Comparison of ENCODE assay signal across 12 mouse cellular contexts in the genomic region with DNA sequence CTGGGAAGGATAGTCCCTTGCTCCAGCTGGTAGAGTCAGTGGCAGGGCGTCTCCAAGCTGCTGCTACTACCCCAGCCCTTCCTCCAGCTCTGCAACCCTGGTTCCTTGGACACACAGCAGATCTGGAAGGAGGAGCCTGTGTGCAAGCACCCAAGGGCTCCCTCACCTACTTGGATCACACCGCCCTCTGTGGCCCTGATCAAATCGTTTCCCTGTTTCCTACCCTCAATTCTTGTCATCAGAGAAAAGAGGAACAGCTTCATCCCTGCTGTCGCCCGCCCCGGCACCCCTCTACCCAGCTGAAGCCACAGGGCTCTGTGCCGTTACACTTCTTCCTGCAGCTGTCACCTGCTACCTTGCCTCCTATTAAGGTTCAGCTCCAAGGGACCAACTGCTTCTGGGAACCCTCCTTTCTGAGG. TPM values are rescaled to one million over a fixed set of nuclear protein-coding genes. Genes with fewer than 3 reads are reported as not detected.
DNase-seq lines count a peak whose midpoint lies in the region; ATAC-seq and TF ChIP-seq lines count a peak whose summit lies in the region.
"Had no signal": no experiment of that assay in that cellular context is flagged by ENCODE, and none has a peak within 500 bp of the region (broad histone marks: within the 10 kb centered on the region; RNA-seq: fewer than 3 reads in every experiment).

No protein-coding gene starts in this region.

- peak; percentile 43; the same call in 1 of the 2 replicates for TF ChIP-seq EP300 in liver, postnatal 0 days (IDR thresholded peaks at IDR 0.05; ENCODE audit: low read depth)
- TF ChIP-seq EP300 in MEL (IDR thresholded peaks at IDR 0.05; ENCODE audit: low read depth in 1 of 2, low read length in 2 of 2), result peak; percentile 33 to 54

- ATAC-seq in liver, postnatal 0 days, result peak; percentile 40
- no peak for ATAC-seq in liver, embryonic 12.5 days
- ATAC-seq: Patski had no signal

- H3K4me1 ChIP-seq in liver, postnatal 0 days (ENCODE audit: insufficient read depth), result peaks cover 36% of the 10 kb centered on the region
- H3K4me1 ChIP-seq in liver, embryonic 12.5 days, result peaks cover 61% of the 10 kb centered on the region
- peaks cover 10 to 33% of the 10 kb centered on the region in 2 experiments for H3K4me1 ChIP-seq in MEL (ENCODE audit: control insufficient read depth in 1 of 2, insufficient read depth in 2 of 2, low read length in 2 of 2)
- H3K4me1 ChIP-seq in midbrain, embryonic 10.5 days, result peaks cover 36% of the 10 kb centered on the region

- TF ChIP-seq POLR2A in MEL (IDR thresholded peaks at IDR 0.05; ENCODE audit: control insufficient read depth in 1 of 2, insufficient read depth in 1 of 2, low read depth in 1 of 2, low read length in 2 of 2, poor library complexity in 1 of 2), result no peak

- no peak; the same call in 1 of the 2 replicates for TF ChIP-seq CTCF in liver, postnatal 0 days (IDR thresholded peaks at IDR 0.05; ENCODE audit: low read depth)
- TF ChIP-seq CTCF in MEL (IDR thresholded peaks at IDR 0.05 in 2 of 3, conservative IDR thresholded peaks at IDR 0.05 in 1 of 3; ENCODE audit: control insufficient read depth in 1 of 3, insufficient read depth in 1 of 3, low read depth in 2 of 3, low read length in 3 of 3, poor library complexity in 1 of 3, severe bottlenecking in 1 of 3), result no peak

- no peak for TF ChIP-seq RAD21 in MEL (IDR thresholded peaks at IDR 0.05; ENCODE audit: low read depth, low read length)

- H3K9me3 ChIP-seq in liver, postnatal 0 days (ENCODE audit: low read length), result no peaks in the 10 kb centered on the region
- H3K9me3 ChIP-seq in liver, embryonic 12.5 days (replicated peaks), result no peaks in the 10 kb centered on the region
- H3K9me3 ChIP-seq in MEL (replicated peaks; ENCODE audit: insufficient read depth, low read length), result no peaks in the 10 kb centered on the region
- H3K9me3 ChIP-seq in midbrain, embryonic 10.5 days (replicated peaks), result no peaks in the 10 kb centered on the region
- H3K9me3 ChIP-seq: lung, embryonic 15.5 days had no signal

- DNase-seq in liver, postnatal 0 days, result peak; percentile 58
- DNase-seq in MEL (ENCODE audit: low read depth, low spot score), result peak; percentile 85
- DNase-seq in lung, postnatal 36 days, result peak; percentile 53
- DNase-seq in thymus, adult 18-20 months, result peak; percentile 56 to 68
- DNase-seq in urinary bladder, postnatal 25 days (ENCODE audit: low spot score), result no peak
- DNase-seq in layer of hippocampus, postnatal 10 days (ENCODE audit: low spot score in 2 of 2), result no peak
- DNase-seq in midbrain, embryonic 10.5 days (ENCODE audit: low spot score), result no peak
- DNase-seq: cerebellum, adult 11-12 months; kidney, adult 11 months had no signal

- peak overlapping the region; percentile 63 for H3K27ac ChIP-seq in liver, postnatal 0 days (ENCODE audit: low read depth)
- no peak overlapping the region for H3K27ac ChIP-seq in liver, embryonic 12.5 days
- H3K27ac ChIP-seq in MEL (ENCODE audit: control insufficient read depth, low read depth, low read length), result peak overlapping the region; percentile 73
- H3K27ac ChIP-seq in midbrain, embryonic 10.5 days (replicated peaks), result no peak overlapping the region
- H3K27ac ChIP-seq: lung, embryonic 15.5 days had no signal

- H3K36me3 ChIP-seq in liver, postnatal 0 days (replicated peaks; ENCODE audit: insufficient read depth, low read length), result peaks cover 21% of the 10 kb centered on the region
- H3K36me3 ChIP-seq in liver, embryonic 12.5 days, result peaks cover 21% of the 10 kb centered on the region
- peaks cover 0 to 19% of the 10 kb centered on the region in 2 experiments; a peak in 2 of 4 replicates for H3K36me3 ChIP-seq in MEL (ENCODE audit: control insufficient read depth in 1 of 2, insufficient read depth in 2 of 2, low read length in 2 of 2)
- H3K36me3 ChIP-seq in midbrain, embryonic 10.5 days, result peaks cover 5% of the 10 kb centered on the region; the same call in 1 of the 2 replicates
- H3K36me3 ChIP-seq: lung, embryonic 15.5 days had no signal

- no peak overlapping the region for H3K4me2 ChIP-seq in liver, postnatal 0 days (ENCODE audit: low read depth, low read length)
- no peak overlapping the region for H3K4me2 ChIP-seq in liver, embryonic 12.5 days
- H3K4me2 ChIP-seq: lung, embryonic 15.5 days had no signal

- no peaks in the 10 kb centered on the region for H3K27me3 ChIP-seq in liver, postnatal 0 days (ENCODE audit: insufficient read depth, low read length)
- H3K27me3 ChIP-seq in liver, embryonic 12.5 days (replicated peaks), result no peaks in the 10 kb centered on the region
- H3K27me3 ChIP-seq in MEL (ENCODE audit: control insufficient read depth in 1 of 2, insufficient read depth in 2 of 2, low read length in 2 of 2), result no peaks in the 10 kb centered on the region
- H3K27me3 ChIP-seq in midbrain, embryonic 10.5 days (ENCODE audit: low read depth, poor library complexity, severe bottlenecking), result 0 out of 2 replicates have a peak, but pooled peaks cover 10% of the 10 kb centered on the region
- H3K27me3 ChIP-seq: lung, embryonic 15.5 days; Patski had no signal

- WGBS in liver, postnatal 0 days (ENCODE audit: insufficient replicate concordance), result 38% methylated on average over 7 of the region's 7 CpGs
- WGBS in liver, embryonic 12.5 days (ENCODE audit: insufficient replicate concordance), result 26% methylated on average over 7 of the region's 7 CpGs
- WGBS in midbrain, embryonic 10.5 days, result 85% methylated on average over 7 of the region's 7 CpGs

- no peak overlapping the region for H3K9ac ChIP-seq in liver, postnatal 0 days (replicated peaks)
- no peak overlapping the region for H3K9ac ChIP-seq in liver, embryonic 12.5 days
- H3K9ac ChIP-seq in MEL (ENCODE audit: control insufficient read depth, low read depth, low read length, poor library complexity, severe bottlenecking), result peak overlapping the region; percentile 31; the same call in 1 of the 2 replicates
- H3K9ac ChIP-seq: lung, embryonic 15.5 days had no signal

- no peak overlapping the region for H3K4me3 ChIP-seq in liver, postnatal 0 days (ENCODE audit: low read depth, low read length)
- H3K4me3 ChIP-seq in liver, embryonic 12.5 days, result no peak overlapping the region
- no peak overlapping the region for H3K4me3 ChIP-seq in MEL (ENCODE audit: control insufficient read depth in 1 of 2, insufficient read depth in 1 of 2, low read depth in 2 of 2, low read length in 2 of 2)
- no peak overlapping the region for H3K4me3 ChIP-seq in midbrain, embryonic 10.5 days
- H3K4me3 ChIP-seq: lung, embryonic 15.5 days had no signal

- H3K79me2 ChIP-seq in MEL (ENCODE audit: control insufficient read depth, insufficient read depth, low read length, poor library complexity), result no peaks in the 10 kb centered on the region

TF ChIP-seq in MEL, 35 proteins besides CTCF, POLR2A, EP300 and RAD21 (continues in another document):
- no peak for TF ChIP-seq MAFK (IDR thresholded peaks at IDR 0.05; ENCODE audit: borderline replicate concordance, low read depth, low read length)
- TF ChIP-seq GABPA (IDR thresholded peaks at IDR 0.05; ENCODE audit: low read depth, low read length), result no peak
- no peak for TF ChIP-seq NRF1 (IDR thresholded peaks at IDR 0.05; ENCODE audit: insufficient read depth, low read depth, low read length, poor library complexity, severe bottlenecking)
- no peak for TF ChIP-seq BHLHE40 (IDR thresholded peaks at IDR 0.05; ENCODE audit: borderline replicate concordance, low read depth, low read length)
- no peak for TF ChIP-seq ZNF384 (IDR thresholded peaks at IDR 0.05; ENCODE audit: low read depth, low read length)
- no peak for TF ChIP-seq NELFE (IDR thresholded peaks at IDR 0.05; ENCODE audit: low read depth, low read length)
- no peak for TF ChIP-seq ZC3H11A (IDR thresholded peaks at IDR 0.05; ENCODE audit: low read depth, low read length)
- TF ChIP-seq TCF12 (IDR thresholded peaks at IDR 0.05; ENCODE audit: low read depth, low read length), result peak; percentile 80

RNA-seq across cellular contexts. Expression of gene Zc3h12a, which starts 9.7 kb away (rescaled TPM):
- 0.44 and 0.48 TPM in 2 replicates for polyA plus RNA-seq in liver, postnatal 0 days (2015; fragmentation: Nextera tagmentation; extraction: Ambion mirVana)
- 0.56 and 0.62 TPM in 2 replicates for polyA plus RNA-seq in liver, embryonic 12.5 days (2016; fragmentation: Nextera tagmentation; extraction: Ambion mirVana)
- 0.92 and 0.95 TPM in 2 replicates for total RNA-seq in MEL (2012; rRNA removed)
- polyA plus RNA-seq in MEL (2012; ENCODE audit: insufficient read depth in 1 of 2, insufficient read length in 2 of 2, low read depth in 1 of 2, low replicate concordance in 2 of 2, missing spikeins in 1 of 2), result 1 to 10 TPM in 1 of 2 experiments, not detected in 1; 3.3 TPM
- under 1 TPM; 0.42 to 0.80 TPM for total RNA-seq in layer of hippocampus, postnatal 10 days (2021)
- 0.30 and 0.46 TPM in 2 replicates for polyA plus RNA-seq in midbrain, embryonic 10.5 days (2016; fragmentation: Nextera tagmentation; extraction: Ambion mirVana)

RNA-seq across cellular contexts. Expression of gene Meaf6, which starts 33.0 kb away (rescaled TPM):
- 15.2 and 16.3 TPM in 2 replicates for polyA plus RNA-seq in liver, postnatal 0 days (2015; fragmentation: Nextera tagmentation; extraction: Ambion mirVana)
- polyA plus RNA-seq in liver, embryonic 12.5 days (2016; fragmentation: Nextera tagmentation; extraction: Ambion mirVana), result 31.6 and 33.0 TPM in 2 replicates
- total RNA-seq in MEL (2012; rRNA removed), result 26.8 and 34.9 TPM in 2 replicates
- polyA plus RNA-seq in MEL (2012; ENCODE audit: insufficient read depth in 1 of 2, insufficient read length in 2 of 2, low read depth in 1 of 2, low replicate concordance in 2 of 2, missing spikeins in 1 of 2), result 10 to 100 TPM in 1 of 2 experiments, not detected in 1; 46.7 TPM
- total RNA-seq in layer of hippocampus, postnatal 10 days (2021), result 100 to 1,000 TPM; 130 to 134 TPM
- 86.3 and 88.2 TPM in 2 replicates for polyA plus RNA-seq in midbrain, embryonic 10.5 days (2016; fragmentation: Nextera tagmentation; extraction: Ambion mirVana)

RNA-seq across cellular contexts. Expression of gene Snip1, which starts 51.4 kb away (rescaled TPM):
- 10.7 and 10.8 TPM in 2 replicates for polyA plus RNA-seq in liver, postnatal 0 days (2015; fragmentation: Nextera tagmentation; extraction: Ambion mirVana)
- 21.6 and 24.8 TPM in 2 replicates for polyA plus RNA-seq in liver, embryonic 12.5 days (2016; fragmentation: Nextera tagmentation; extraction: Ambion mirVana)
- total RNA-seq in MEL (2012; rRNA removed), result 35.6 and 40.6 TPM in 2 replicates
- 10 to 100 TPM; 33.4 to 62.2 TPM for polyA plus RNA-seq in MEL (2012; ENCODE audit: insufficient read depth in 1 of 2, insufficient read length in 2 of 2, low read depth in 1 of 2, low replicate concordance in 2 of 2, missing spikeins in 1 of 2)
- total RNA-seq in layer of hippocampus, postnatal 10 days (2021), result 10 to 100 TPM; 12.9 TPM
- polyA plus RNA-seq in midbrain, embryonic 10.5 days (2016; fragmentation: Nextera tagmentation; extraction: Ambion mirVana), result 31.4 and 32.3 TPM in 2 replicates

RNA-seq across cellular contexts. Expression of gene Dnali1, which starts 52.4 kb away (rescaled TPM):
- 0.06 TPM in 1 of 2 replicates, not detected in the other for polyA plus RNA-seq in liver, postnatal 0 days (2015; fragmentation: Nextera tagmentation; extraction: Ambion mirVana)
- 0.10 TPM in 1 of 2 replicates, not detected in the other for polyA plus RNA-seq in liver, embryonic 12.5 days (2016; fragmentation: Nextera tagmentation; extraction: Ambion mirVana)
- 0.16 TPM in 1 of 2 replicates, not detected in the other for total RNA-seq in MEL (2012; rRNA removed)
- under 1 TPM in 1 of 2 experiments, not detected in 1; 0.08 TPM for polyA plus RNA-seq in MEL (2012; ENCODE audit: insufficient read depth in 1 of 2, insufficient read length in 2 of 2, low read depth in 1 of 2, low replicate concordance in 2 of 2, missing spikeins in 1 of 2)
- total RNA-seq in layer of hippocampus, postnatal 10 days (2021), result 1 to 10 TPM; 1.4 to 1.6 TPM
- polyA plus RNA-seq in midbrain, embryonic 10.5 days (2016; fragmentation: Nextera tagmentation; extraction: Ambion mirVana), result 0.32 and 0.56 TPM in 2 replicates

Comparison
In these comparisons a context has a peak if more than half of its experiments do, and no peak if none do; other contexts are left out.
1. H3K27ac ChIP-seq: peak in liver, postnatal 0 days (single experiment) and MEL (single experiment); none in liver, embryonic 12.5 days (single experiment) and midbrain, embryonic 10.5 days (single experiment).
2. DNase-seq: peak in liver, postnatal 0 days (single experiment), MEL (single experiment), lung, postnatal 36 days (single experiment) and thymus, adult 18-20 months (2 of 2); none in urinary bladder, postnatal 25 days (single experiment), layer of hippocampus, postnatal 10 days (0 of 2) and midbrain, embryonic 10.5 days (single experiment).